Mouse (Mus musculus) monocyte, adult 5-6 weeks (primary cell): ENCODE data around the gene Olfr487. TPM values are rescaled to one million over a fixed set of nuclear protein-coding genes. Genes with fewer than 3 reads are reported as not detected.
"Not testable (repeated sequence)": the region's sequence is repeated elsewhere in the genome, so short reads cannot be mapped to it uniquely, and the experiment has no call there.

Experiments
- ATAC-seq: fragments of 153-309, 156-312 bp; replicated peaks from 2 replicates; pipeline ENCODE4 v1.8.0; 2017; ENCODE audit warnings: mild to moderate bottlenecking; ENCODE audit not compliant: low TSS enrichment, insufficient number of reproducible peaks, severe bottlenecking, poor library complexity, low FRiP score
- total RNA-seq: library from RNA; stranded (forward); fragments of 200-1000, 200-491, 200-594 nt; gene quantifications from 3 replicates; pipeline ENCODE4 v1.2.3, GENCODE M21; 2017

Olfr487 gene
- total RNA-seq, result not detected in 3 replicates

GRCm38 (mm10) chr7:108214536-108214935 lies at the start of gene Olfr487:
Gene Olfr487 (minus strand): TSS chr7:108214636.
- ATAC-seq, result not testable (repeated sequence)

- ATAC-seq, result no peak
These were observed 43.8 kb upstream of the Olfr487 start, which contains the start of gene Olfr488 for GRCm38 (mm10) chr7:108258247-108258646. Gene Olfr488 (minus strand): TSS chr7:108258347.

DNA sequence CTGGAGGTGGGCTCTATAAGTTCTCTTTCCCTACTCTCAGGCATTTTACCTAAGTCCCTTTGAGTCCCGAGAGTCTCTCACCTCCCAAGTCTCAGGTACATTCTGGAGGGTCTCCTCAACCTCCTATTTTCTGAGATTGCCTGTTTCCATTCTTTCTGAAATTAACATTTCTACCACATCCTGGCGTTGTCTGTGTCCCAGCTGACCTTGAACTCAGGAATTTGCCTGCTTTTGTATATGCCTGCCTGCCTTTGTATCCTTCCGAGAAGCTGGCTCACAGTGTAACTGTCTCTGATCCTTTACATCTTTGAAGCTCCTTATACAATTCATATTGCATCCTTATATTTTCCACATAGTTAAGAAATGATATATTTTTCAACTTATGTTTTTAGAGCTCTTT lies 19.1 kb upstream of the Olfr487 start:
- ATAC-seq, result no peak

DNA sequence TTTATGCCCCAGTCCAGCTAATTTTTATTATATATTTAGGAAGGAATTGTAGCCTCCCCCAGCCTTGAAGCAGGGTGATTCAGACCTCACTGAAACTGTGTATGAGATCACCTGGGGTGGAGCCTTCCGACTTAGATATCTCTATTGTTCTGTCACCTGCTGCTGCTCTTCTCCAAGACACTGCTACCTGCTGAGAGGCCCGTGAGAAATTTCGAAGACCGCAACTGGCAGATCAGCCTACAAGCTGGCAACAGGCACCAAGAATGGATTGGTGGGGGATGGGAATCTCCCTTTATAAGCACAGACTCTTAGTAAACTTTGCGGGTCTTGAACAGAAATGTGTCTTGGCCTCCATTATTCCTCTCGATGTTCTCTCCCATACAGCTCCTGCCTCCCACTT lies 17.5 kb downstream of the Olfr487 start:
- ATAC-seq, result no peak

GRCm38 (mm10) chr7:108196337-108196736 lies 18.1 kb downstream of the Olfr487 start:
- ATAC-seq, result not testable (repeated sequence)

DNA sequence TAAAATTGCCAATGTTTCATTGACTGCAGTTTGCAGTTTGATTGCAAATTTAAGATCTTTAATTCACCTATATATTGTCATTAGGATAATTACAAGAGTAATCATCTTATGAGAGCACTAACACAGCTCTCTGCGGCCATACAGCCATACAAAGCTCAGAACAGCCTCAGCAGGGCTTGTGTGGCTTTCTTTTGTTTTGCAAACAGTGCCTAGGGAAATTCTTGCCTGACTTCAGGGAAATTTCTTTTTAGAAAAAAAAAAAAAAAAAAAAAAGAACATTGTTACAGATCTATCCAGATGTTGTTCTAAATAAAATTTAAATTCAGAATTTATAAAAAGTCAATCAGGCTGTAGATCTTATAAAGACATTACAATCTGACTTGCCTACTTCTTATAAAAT lies 21.7 kb downstream of the Olfr487 start:
- not testable (repeated sequence) for ATAC-seq

DNA sequence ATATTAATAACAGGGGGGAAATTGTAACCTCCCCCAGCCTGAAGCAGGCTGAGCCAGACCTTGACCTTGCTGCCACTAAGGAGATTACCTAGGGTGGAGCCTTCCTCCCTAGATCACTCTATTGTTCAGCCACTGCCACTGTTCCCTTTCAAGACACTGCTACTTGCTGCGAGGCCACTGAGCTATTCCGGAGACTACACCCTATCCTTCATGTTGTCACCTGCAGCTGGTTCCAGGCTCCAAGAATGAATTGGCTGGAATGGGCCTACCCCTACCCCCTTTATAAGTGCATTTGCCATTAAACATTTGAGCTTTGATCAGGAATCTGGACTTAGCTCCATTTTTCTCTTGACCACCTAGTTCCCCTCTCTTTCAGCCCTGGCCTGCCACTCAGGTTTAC lies 23.2 kb downstream of the Olfr487 start:
- not testable (repeated sequence) for ATAC-seq

- not testable (repeated sequence) for ATAC-seq
These were observed 29.2 kb downstream of the Olfr487 start for GRCm38 (mm10) chr7:108185237-108185636.

GRCm38 (mm10) chr7:108184401-108184800 lies 30.0 kb downstream of the Olfr487 start:
- ATAC-seq, result not testable (repeated sequence)

DNA sequence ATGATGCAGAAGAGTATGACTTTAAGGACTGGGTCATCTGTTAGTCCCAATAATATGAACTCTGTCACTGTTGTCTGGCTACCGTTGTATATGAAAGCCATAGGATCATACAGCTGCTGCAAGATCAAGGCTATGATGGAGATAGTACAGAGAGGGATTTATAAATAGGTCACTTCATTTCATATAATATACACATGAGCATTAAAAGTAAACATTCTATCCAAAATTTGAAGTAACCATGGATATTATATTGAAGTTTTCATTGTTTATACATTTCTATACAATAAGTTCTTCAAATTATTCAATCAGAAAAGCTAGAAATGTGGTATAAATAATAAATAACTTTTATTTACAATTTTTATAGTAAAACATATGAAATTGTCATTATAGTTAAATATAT lies 41.8 kb downstream of the Olfr487 start, which contains the start of gene Olfr486:
Olfr486 (minus strand) TSS at position 101 of the 400 bp plus-strand sequence.
- not testable (repeated sequence) for ATAC-seq

GRCm38 (mm10) chr7:108159771-108160170 lies 54.7 kb downstream of the Olfr487 start, which contains the start of gene Olfr485:
Gene Olfr485 (minus strand): TSS chr7:108159871.
- no peak for ATAC-seq

Other genes starting within 250 kb of the Olfr487 start
- not detected in 3 replicates for gene Olfr476, start 249.8 kb downstream of the Olfr487 start, total RNA-seq
- not detected in 3 replicates for gene Olfr477, start 227.9 kb downstream of the Olfr487 start, total RNA-seq
- gene Olfr478, start 180.6 kb downstream of the Olfr487 start, total RNA-seq, result not detected in 3 replicates
- not detected in 3 replicates for gene Olfr479, start 163.9 kb downstream of the Olfr487 start, total RNA-seq
- not detected in 3 replicates for gene Olfr480, start 147.3 kb downstream of the Olfr487 start, total RNA-seq
- not detected in 3 replicates for gene Olfr481, start 134.8 kb downstream of the Olfr487 start, total RNA-seq
- gene Olfr482, start 117.0 kb downstream of the Olfr487 start, total RNA-seq, result 0.19 TPM in 1 of 3 replicates, not detected in the others
- gene Olfr483, start 113.8 kb downstream of the Olfr487 start, total RNA-seq, result not detected in 3 replicates
- not detected in 3 replicates for gene Olfr484, start 87.2 kb downstream of the Olfr487 start, total RNA-seq
- gene Olfr485, start 54.8 kb downstream of the Olfr487 start, total RNA-seq, result not detected in 3 replicates
- gene Olfr486, start 41.9 kb downstream of the Olfr487 start, total RNA-seq, result not detected in 3 replicates
- not detected in 3 replicates for gene Olfr488, start 43.7 kb upstream of the Olfr487 start, total RNA-seq
- not detected in 3 replicates for gene Olfr490, start 74.3 kb upstream of the Olfr487 start, total RNA-seq
- not detected in 3 replicates for gene Olfr491, start 98.8 kb upstream of the Olfr487 start, total RNA-seq
- gene Olfr492, start 109.0 kb upstream of the Olfr487 start, total RNA-seq, result not detected in 3 replicates
- not detected in 3 replicates for gene Olfr493, start 132.3 kb upstream of the Olfr487 start, total RNA-seq
- not detected in 3 replicates for gene Olfr494, start 150.7 kb upstream of the Olfr487 start, total RNA-seq
- gene Olfr495, start 178.5 kb upstream of the Olfr487 start, total RNA-seq, result not detected in 3 replicates
- not detected in 3 replicates for gene Olfr497, start 205.8 kb upstream of the Olfr487 start, total RNA-seq